Mouse (Mus musculus) neural tube, embryonic 11.5 days (tissue): Measurements from ENCODE around the gene Ccdc113. TPM values are rescaled to one million over a fixed set of nuclear protein-coding genes. Genes with fewer than 3 reads are reported as not detected.

Source experiments
- ATAC-seq: fragments of 200-750 bp; cut with Nextera tagmentation; 2 replicates; pipeline ENCODE4 v1.8.0; 2017; ENCODE audit warnings: moderate number of reproducible peaks, mild to moderate bottlenecking, moderate TSS enrichment, moderate library complexity; ENCODE audit not compliant: insufficient read depth, low FRiP score, low TSS enrichment
- DNase-seq: peaks from one replicate; pipeline ENCODE4 v3.0.0-alpha.2; 2015; ENCODE audit warnings: low spot score
- H3K27ac ChIP-seq: fragments of 300-500 bp; sonication (generic); 2 replicates; pipeline ENCODE4 v1.5.1; 2014; ENCODE audit warnings: low read depth, mild to moderate bottlenecking, low read length
- H3K27me3 ChIP-seq: fragments of 300-500 bp; sonication (generic); 2 replicates; pipeline ENCODE4 v1.6.1; 2014; ENCODE audit warnings: mild to moderate bottlenecking, low read length, mixed read lengths; ENCODE audit not compliant: control insufficient read depth, insufficient read depth
- H3K36me3 ChIP-seq: fragments of 300-500 bp; sonication (generic); 2 replicates; pipeline ENCODE4 v1.6.1; 2014; ENCODE audit warnings: mild to moderate bottlenecking, low read length, moderate library complexity, mixed read lengths; ENCODE audit not compliant: control insufficient read depth, insufficient read depth
- H3K4me1 ChIP-seq: fragments of 300-500 bp; sonication (generic); 2 replicates; pipeline ENCODE4 v1.6.1; 2014; ENCODE audit warnings: low read length, mixed read lengths; ENCODE audit not compliant: control insufficient read depth, insufficient read depth
- H3K4me2 ChIP-seq: fragments of 300-500 bp; sonication (generic); 2 replicates; pipeline ENCODE4 v1.6.1; 2014; ENCODE audit warnings: low read depth, mild to moderate bottlenecking, moderate library complexity
- H3K4me3 ChIP-seq: fragments of 300-500 bp; sonication (generic); 2 replicates; pipeline ENCODE4 v1.5.1; 2014; ENCODE audit warnings: low read depth, low read length
- H3K9ac ChIP-seq: fragments of 300-500 bp; sonication (generic); 2 replicates; pipeline ENCODE4 v1.6.1; 2014; ENCODE audit warnings: mild to moderate bottlenecking, low read length
- H3K9me3 ChIP-seq: fragments of 300-500 bp; sonication (generic); 2 replicates; pipeline ENCODE4 v1.6.1; 2016; ENCODE audit warnings: low read length; ENCODE audit not compliant: control insufficient read depth
- WGBS: fragments of 180-500 bp; shearing (Covaris S2); extraction: QIAGEN DNeasy Blood & Tissue Kit; methylation state at CpG from one replicate; pipeline ENCODE4 v1.1.7; 2014; 5-methylcytosine and 5-hydroxymethylcytosine counted together
- polyA plus RNA-seq: library from polyadenylated mRNA; unstranded; fragments of >200 nt; fragmentation: Nextera tagmentation; extraction: Ambion mirVana; gene quantifications from 2 replicates; pipeline ENCODE4 v1.2.1, GENCODE M21; 2014

The Ccdc113 gene
- 0.17 and 0.43 TPM in 2 replicates for polyA plus RNA-seq

DNA sequence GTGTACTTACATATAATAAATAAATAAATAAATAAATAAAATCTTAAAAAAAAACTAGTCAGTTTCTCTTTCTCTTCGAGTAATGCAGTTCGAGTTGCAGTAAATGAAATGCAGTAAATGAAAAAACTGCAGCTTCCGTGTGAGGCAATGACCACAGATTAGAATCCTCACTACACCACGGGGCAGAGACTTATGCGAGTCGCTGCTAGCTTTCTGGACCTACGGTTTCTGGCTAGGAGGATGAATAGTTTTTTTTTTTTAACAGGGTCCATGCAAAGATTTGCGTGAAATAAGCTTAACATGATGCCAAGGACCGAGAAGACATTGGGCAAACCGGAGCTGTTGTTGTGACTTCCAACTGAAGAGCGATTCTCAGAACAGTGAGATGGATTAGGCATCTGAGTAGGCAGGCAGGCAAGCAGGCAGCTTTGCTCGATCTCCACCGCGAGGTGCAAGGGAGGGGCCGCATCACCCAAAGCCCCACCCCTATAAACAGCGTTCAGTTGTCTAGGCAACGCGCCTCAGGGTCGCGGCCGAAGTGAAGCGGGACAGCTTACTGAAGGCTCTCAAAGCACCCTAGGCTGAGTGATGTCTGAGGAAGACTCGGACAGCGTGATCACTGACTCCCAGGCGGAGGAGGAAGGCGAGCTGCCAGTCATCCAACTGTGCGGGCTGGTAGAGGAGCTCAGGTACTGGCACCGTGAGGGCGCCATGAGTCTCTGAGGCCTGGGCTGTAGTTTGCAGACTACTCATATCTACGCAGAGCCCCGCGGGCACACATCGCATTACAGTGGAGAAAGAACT, at the start of gene Ccdc113:
Gene Ccdc113, plus strand, starts transcription at position 502 of the 804 bp plus-strand sequence.
- Histone ChIP-seq H3K27me3 (no peaks in the 10 kb centered on the region), H3K4me2 (peak within 1 kb of the TSS; percentile 63), H3K9me3 (no peaks in the 10 kb centered on the region), H3K4me3 (peak within 1 kb of the TSS; percentile 38), H3K4me1 (no peaks in the 10 kb centered on the region), H3K27ac (no peak within 1 kb of the TSS), H3K36me3 (no peaks in the 10 kb centered on the region), H3K9ac (peak within 1 kb of the TSS; percentile 41)
- 8% methylated on average over 33 of the region's 33 CpGs for WGBS
- peak; percentile 75 for DNase-seq
- ATAC-seq = peak; percentile 71

DNA sequence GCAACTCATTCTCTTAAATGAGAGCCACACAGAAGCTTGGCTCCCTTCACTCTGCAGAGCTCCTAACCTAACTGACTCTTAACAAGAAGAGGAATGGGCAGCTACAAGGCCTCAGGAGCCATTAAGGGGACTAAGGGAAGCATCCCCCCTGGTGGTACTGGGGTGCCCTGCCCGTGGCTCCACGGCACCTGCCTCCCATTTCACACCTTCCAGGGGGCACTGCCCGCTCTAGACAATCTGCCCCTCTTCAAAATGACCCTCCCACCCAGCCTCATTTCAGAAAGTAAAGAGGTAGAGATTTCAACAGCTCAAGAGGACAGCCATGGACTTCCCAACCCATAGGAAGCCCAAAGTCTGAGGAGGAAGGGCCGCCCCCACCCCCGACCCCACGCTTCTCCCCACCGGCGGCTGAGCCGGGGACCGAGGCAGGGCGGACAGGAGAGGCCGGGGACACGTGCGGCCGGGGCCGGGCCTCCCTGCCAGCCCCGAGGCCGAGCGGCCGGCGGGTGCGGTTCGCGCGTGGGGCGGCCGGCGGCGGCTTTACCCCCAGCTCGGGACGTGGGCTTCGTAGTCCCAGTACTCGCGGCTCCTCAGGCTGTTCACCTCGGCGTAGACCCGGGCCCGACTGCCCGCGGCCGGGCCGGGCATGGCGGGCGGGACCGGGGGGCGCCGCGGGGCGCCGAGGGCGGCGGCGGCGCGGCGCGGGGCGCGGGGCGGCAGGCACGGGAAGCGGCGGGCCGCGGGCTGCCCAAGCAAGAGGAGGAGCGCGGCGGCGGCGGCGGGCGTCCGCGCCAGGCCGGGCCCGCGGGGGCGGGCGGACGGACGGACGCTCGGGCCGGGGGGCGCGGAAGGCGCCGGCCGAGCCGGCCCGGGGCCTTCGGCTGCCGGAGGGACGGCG, 45.8 kb upstream of the Ccdc113 start:
- Histone ChIP-seq H3K9me3 (no peaks in the 10 kb centered on the region), H3K4me2 (peak overlapping the region; percentile 95), H3K9ac (peak overlapping the region; percentile 95), H3K36me3 (peaks cover 9% of the 10 kb centered on the region; the same call in 1 of the 2 replicates), H3K4me3 (peak overlapping the region; percentile 99), H3K27ac (peak overlapping the region; percentile 44; the same call in 1 of the 2 replicates), H3K4me1 (peaks cover 3% of the 10 kb centered on the region; the same call in 1 of the 2 replicates), H3K27me3 (no peaks in the 10 kb centered on the region)
- peak; percentile 39 for ATAC-seq
- 1% methylated on average over 24 of the region's 95 CpGs for WGBS
- DNase-seq = no peak

DNA sequence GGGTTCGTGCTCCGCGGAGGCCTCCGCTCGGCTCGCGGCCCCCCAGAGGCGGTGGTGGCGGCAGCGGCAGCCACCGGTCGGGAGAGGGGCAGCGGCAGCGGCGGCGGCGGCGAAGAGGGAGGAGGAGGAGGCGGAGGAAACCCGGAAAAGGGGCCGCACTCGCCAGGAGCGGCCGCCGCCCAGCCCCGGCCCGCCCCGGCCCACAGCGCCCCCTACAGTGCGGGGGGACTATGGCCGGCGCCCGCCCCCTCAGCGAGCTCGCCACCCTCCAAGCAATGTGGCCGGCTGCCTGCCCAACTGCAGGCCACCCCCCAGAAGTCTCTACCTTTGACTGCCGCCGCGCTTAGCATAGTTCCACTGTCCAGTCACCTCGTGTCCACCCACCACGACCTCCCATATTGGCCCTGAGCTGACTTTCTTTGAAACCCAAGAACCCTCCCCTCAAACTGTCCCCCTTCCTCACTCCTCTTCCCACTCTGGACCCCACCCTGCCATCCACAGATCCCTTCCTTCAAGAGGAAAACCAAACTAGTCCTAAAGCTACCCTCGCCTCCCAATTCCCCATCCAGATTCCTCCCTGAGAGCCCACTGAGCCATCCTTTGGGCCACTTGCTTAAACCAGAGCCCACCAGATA, 45.1 kb upstream of the Ccdc113 start:
- ATAC-seq = peak; percentile 92
- 5% methylated on average over 7 of the region's 42 CpGs for WGBS
- peak; percentile 89 for DNase-seq
- Histone ChIP-seq H3K9ac (peak overlapping the region; percentile 95), H3K27me3 (no peaks in the 10 kb centered on the region), H3K4me1 (peaks cover 3% of the 10 kb centered on the region; the same call in 1 of the 2 replicates), H3K9me3 (no peaks in the 10 kb centered on the region), H3K4me3 (peak overlapping the region; percentile 99), H3K4me2 (peak overlapping the region; percentile 95), H3K36me3 (peaks cover 6% of the 10 kb centered on the region; the same call in 1 of the 2 replicates), H3K27ac (peak overlapping the region; percentile 44; the same call in 1 of the 2 replicates)

DNA sequence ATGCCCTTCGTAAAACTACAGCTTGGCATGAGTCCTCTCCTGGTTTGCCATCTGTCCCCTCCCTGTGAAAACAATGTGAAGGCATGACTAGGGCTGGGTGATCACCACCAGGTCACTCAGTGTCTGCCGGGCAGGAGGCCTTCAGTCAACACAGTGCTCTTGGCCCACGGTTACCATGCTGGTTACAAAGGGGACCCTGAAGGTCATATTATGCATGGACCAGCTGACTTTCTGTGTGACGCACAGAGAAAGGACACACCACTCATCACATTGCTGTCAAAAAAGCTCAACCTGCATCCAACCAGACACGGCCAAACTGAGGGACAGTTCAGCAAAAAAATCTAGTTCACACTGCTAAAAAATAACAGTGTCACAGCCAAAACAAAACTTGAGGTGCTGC, 43.9 kb upstream of the Ccdc113 start, which contains the start of gene Csnk2a2:
Gene Csnk2a2, minus strand, starts transcription at position 34 of the 400 bp plus-strand sequence.
- Histone ChIP-seq H3K9ac (peak within 1 kb of the TSS; percentile 95), H3K4me1 (peaks cover 3% of the 10 kb centered on the region; the same call in 1 of the 2 replicates), H3K4me2 (peak within 1 kb of the TSS; percentile 95), H3K27ac (no peak within 1 kb of the TSS), H3K9me3 (no peaks in the 10 kb centered on the region), H3K27me3 (no peaks in the 10 kb centered on the region), H3K4me3 (peak within 1 kb of the TSS; percentile 99), H3K36me3 (peaks cover 2% of the 10 kb centered on the region; the same call in 1 of the 2 replicates)
- WGBS = 84% methylated on average over 5 of the region's 5 CpGs
- no peak for ATAC-seq
- no peak for DNase-seq

GRCm38 (mm10) chr8:95492057-95492456, 41.8 kb upstream of the Ccdc113 start:
- no peak overlapping the region for H3K4me2 ChIP-seq
- no peaks in the 10 kb centered on the region for H3K27me3 ChIP-seq
- H3K27ac ChIP-seq = no peak overlapping the region
- peaks cover 3% of the 10 kb centered on the region; the same call in 1 of the 2 replicates for H3K4me1 ChIP-seq
- H3K36me3 ChIP-seq = no peaks in the 10 kb centered on the region
- DNase-seq = no peak
- WGBS = 63% methylated on average over 4 of the region's 4 CpGs
- H3K9ac ChIP-seq = no peak overlapping the region
- H3K9me3 ChIP-seq = no peaks in the 10 kb centered on the region
- no peak overlapping the region for H3K4me3 ChIP-seq
- ATAC-seq = no peak

GRCm38 (mm10) chr8:95495444-95495843, 38.4 kb upstream of the Ccdc113 start:
- ATAC-seq (no peak), DNase-seq (no peak)
- Histone ChIP-seq H3K9me3 (no peaks in the 10 kb centered on the region), H3K36me3 (no peaks in the 10 kb centered on the region), H3K27ac (no peak overlapping the region), H3K27me3 (no peaks in the 10 kb centered on the region), H3K9ac (no peak overlapping the region), H3K4me1 (no peaks in the 10 kb centered on the region), H3K4me3 (no peak overlapping the region), H3K4me2 (no peak overlapping the region)
- WGBS = 80% methylated on average over 6 of the region's 6 CpGs

- Histone ChIP-seq H3K4me3 (no peak overlapping the region), H3K9me3 (no peaks in the 10 kb centered on the region), H3K27me3 (no peaks in the 10 kb centered on the region), H3K9ac (no peak overlapping the region), H3K4me2 (no peak overlapping the region), H3K36me3 (no peaks in the 10 kb centered on the region), H3K4me1 (no peaks in the 10 kb centered on the region), H3K27ac (no peak overlapping the region)
- WGBS = 61% methylated on average over 3 of the region's 3 CpGs
- no peak for DNase-seq
- ATAC-seq = no peak
These were observed 37.5 kb upstream of the Ccdc113 start for GRCm38 (mm10) chr8:95496420-95496819.

- Histone ChIP-seq H3K36me3 (no peaks in the 10 kb centered on the region), H3K4me1 (no peaks in the 10 kb centered on the region), H3K9me3 (no peaks in the 10 kb centered on the region), H3K27ac (no peak overlapping the region), H3K4me2 (no peak overlapping the region), H3K9ac (no peak overlapping the region), H3K4me3 (no peak overlapping the region), H3K27me3 (no peaks in the 10 kb centered on the region)
- ATAC-seq (no peak), DNase-seq (no peak)
- WGBS = 80% methylated on average over 3 of the region's 3 CpGs
These were observed 36.1 kb upstream of the Ccdc113 start for GRCm38 (mm10) chr8:95497821-95498220.
